Mouse (Mus musculus) splenic B cell, adult 2 months (primary cell): ENCODE results near the gene Vmn2r83.
A peak's percentile ranks its signal among the peaks of the same experiment; 100 is the strongest.
"Not testable (repeated sequence)": the region's sequence is repeated elsewhere in the genome, so short reads cannot be mapped to it uniquely, and the experiment has no call there.

Experiments used
- DNase-seq: peaks from one replicate; pipeline ENCODE4 v3.0.0-alpha.2; 2011; ENCODE audit warnings: low read depth, low spot score
- H3K27me3 ChIP-seq: 2 replicates; pipeline ENCODE4 v1.6.1; 2012; ENCODE audit warnings: mild to moderate bottlenecking, low read length, moderate library complexity, mixed read lengths; ENCODE audit not compliant: control insufficient read depth, poor library complexity, insufficient read depth, severe bottlenecking
- H3K36me3 ChIP-seq: 2 replicates; pipeline ENCODE4 v1.6.1; 2012; ENCODE audit warnings: mild to moderate bottlenecking, low read length, moderate library complexity, mixed read lengths; ENCODE audit not compliant: control insufficient read depth, poor library complexity, insufficient read depth, severe bottlenecking

Vmn2r83 gene

GRCm38 (mm10) chr10:79468431-79468830, at the start of gene Vmn2r83:
Vmn2r83 (plus strand) TSS chr10:79468731.
- H3K27me3 ChIP-seq: no peaks in the 10 kb centered on the region
- DNase-seq: no peak
- H3K36me3 ChIP-seq: no peaks in the 10 kb centered on the region

- H3K36me3 ChIP-seq, H3K27me3 ChIP-seq, DNase-seq: not testable (repeated sequence)
These were observed 33.2 kb upstream of the Vmn2r83 start for GRCm38 (mm10) chr10:79435141-79435820.

- no peak for DNase-seq
- Histone ChIP-seq H3K27me3 (no peaks in the 10 kb centered on the region; the same call in 1 of the 2 replicates), H3K36me3 (no peaks in the 10 kb centered on the region)
These were observed 27.4 kb downstream of the Vmn2r83 start for GRCm38 (mm10) chr10:79495886-79496285.

- Histone ChIP-seq H3K36me3 (no peaks in the 10 kb centered on the region), H3K27me3 (no peaks in the 10 kb centered on the region; the same call in 1 of the 2 replicates)
- no peak for DNase-seq
These were observed 28.3 kb downstream of the Vmn2r83 start for GRCm38 (mm10) chr10:79496701-79497288.

- DNase-seq: peak; percentile 47
- no peaks in the 10 kb centered on the region for H3K36me3 ChIP-seq
- no peaks in the 10 kb centered on the region for H3K27me3 ChIP-seq
These were observed 34.5 kb downstream of the Vmn2r83 start for GRCm38 (mm10) chr10:79502830-79503644.

GRCm38 (mm10) chr10:79506709-79507108, 38.2 kb downstream of the Vmn2r83 start:
- DNase-seq: peak; percentile 58
- Histone ChIP-seq H3K27me3 (no peaks in the 10 kb centered on the region), H3K36me3 (no peaks in the 10 kb centered on the region)

GRCm38 (mm10) chr10:79524433-79524832, 55.9 kb downstream of the Vmn2r83 start:
- Histone ChIP-seq H3K27me3 (no peaks in the 10 kb centered on the region), H3K36me3 (no peaks in the 10 kb centered on the region; the same call in 1 of the 2 replicates)
- DNase-seq: no peak

GRCm38 (mm10) chr10:79525456-79526325, 57.2 kb downstream of the Vmn2r83 start:
- no peak for DNase-seq
- no peaks in the 10 kb centered on the region; the same call in 1 of the 2 replicates for H3K36me3 ChIP-seq
- H3K27me3 ChIP-seq: no peaks in the 10 kb centered on the region

- H3K36me3 ChIP-seq: no peaks in the 10 kb centered on the region
- H3K27me3 ChIP-seq: no peaks in the 10 kb centered on the region
- DNase-seq: no peak
These were observed 58.3 kb downstream of the Vmn2r83 start for GRCm38 (mm10) chr10:79526661-79527452.

- DNase-seq: no peak
- H3K36me3 ChIP-seq: no peaks in the 10 kb centered on the region
- H3K27me3 ChIP-seq: no peaks in the 10 kb centered on the region
These were observed 58.9 kb downstream of the Vmn2r83 start for GRCm38 (mm10) chr10:79527453-79527845.

- Histone ChIP-seq H3K36me3 (no peaks in the 10 kb centered on the region), H3K27me3 (no peaks in the 10 kb centered on the region)
- DNase-seq: no peak
These were observed 59.5 kb downstream of the Vmn2r83 start for GRCm38 (mm10) chr10:79528081-79528480.

GRCm38 (mm10) chr10:79530241-79530640, 61.7 kb downstream of the Vmn2r83 start:
- Histone ChIP-seq H3K36me3 (no peaks in the 10 kb centered on the region), H3K27me3 (no peaks in the 10 kb centered on the region)
- no peak for DNase-seq

- DNase-seq: no peak
- Histone ChIP-seq H3K27me3 (no peaks in the 10 kb centered on the region), H3K36me3 (no peaks in the 10 kb centered on the region)
These were observed 62.2 kb downstream of the Vmn2r83 start for GRCm38 (mm10) chr10:79530721-79531120.

- no peaks in the 10 kb centered on the region for H3K27me3 ChIP-seq
- DNase-seq: no peak
These were observed 63.1 kb downstream of the Vmn2r83 start for GRCm38 (mm10) chr10:79531593-79531992.

More at GRCm38 (mm10) chr10:79531593-79531992, 63.1 kb downstream of the Vmn2r83 start:
- H3K36me3 ChIP-seq: no peaks in the 10 kb centered on the region
